Mouse (Mus musculus) hindbrain, embryonic 14.5 days (tissue): ENCODE data around the gene Supt20. TPM values are rescaled to one million over a fixed set of nuclear protein-coding genes. Genes with fewer than 3 reads are reported as not detected.
A peak's percentile ranks its signal among the peaks of the same experiment; 100 is the strongest.

Source experiments
- ATAC-seq: fragments of 200-750 bp; cut with Nextera tagmentation; 2 replicates; pipeline ENCODE4 v1.8.0; 2017; ENCODE audit warnings: moderate number of reproducible peaks, mild to moderate bottlenecking, moderate TSS enrichment, moderate library complexity; ENCODE audit not compliant: low FRiP score
- DNase-seq: peaks from one replicate; pipeline ENCODE4 v3.0.0-alpha.2; 2015; ENCODE audit warnings: low spot score
- H3K27ac ChIP-seq: fragments of 300-500 bp; sonication (generic); 2 replicates; pipeline ENCODE4 v1.5.1; 2014; ENCODE audit warnings: mild to moderate bottlenecking, moderate library complexity
- H3K27me3 ChIP-seq: fragments of 300-500 bp; sonication (generic); 2 replicates; pipeline ENCODE4 v1.6.1; 2014; ENCODE audit warnings: mild to moderate bottlenecking, low read length, mixed read lengths; ENCODE audit not compliant: control insufficient read depth, insufficient read depth
- H3K36me3 ChIP-seq: fragments of 300-500 bp; sonication (generic); replicated peaks from 2 replicates; pipeline ENCODE4 v1.6.1; 2014; ENCODE audit not compliant: control insufficient read depth, insufficient read depth
- H3K4me1 ChIP-seq: fragments of 300-500 bp; sonication (generic); replicated peaks from 2 replicates; pipeline ENCODE4 v1.6.1; 2014; ENCODE audit warnings: antibody characterized with exemption, low read length, mixed read lengths; ENCODE audit not compliant: control insufficient read depth, insufficient read depth
- H3K4me2 ChIP-seq: fragments of 300-500 bp; sonication (generic); replicated peaks from 2 replicates; pipeline ENCODE4 v1.6.1; 2014; ENCODE audit warnings: mild to moderate bottlenecking, moderate library complexity
- H3K4me3 ChIP-seq: fragments of 300-500 bp; sonication (generic); replicated peaks from 2 replicates; pipeline ENCODE4 v1.5.1; 2014; ENCODE audit warnings: mild to moderate bottlenecking, low read length
- H3K9ac ChIP-seq: fragments of 300-500 bp; sonication (generic); 2 replicates; pipeline ENCODE4 v1.6.1; 2014
- H3K9me3 ChIP-seq: fragments of 300-500 bp; sonication (generic); 2 replicates; pipeline ENCODE4 v1.6.1; 2016; ENCODE audit warnings: low read length; ENCODE audit not compliant: control insufficient read depth
- WGBS: fragments of 180-500 bp; shearing (Covaris S2); extraction: QIAGEN DNeasy Blood & Tissue Kit; methylation state at CpG from one replicate; pipeline ENCODE4 v1.1.7; 2014; 5-methylcytosine and 5-hydroxymethylcytosine counted together
- polyA plus RNA-seq: library from polyadenylated mRNA; unstranded; fragments of >200 nt; fragmentation: Nextera tagmentation; extraction: Ambion mirVana; gene quantifications from 2 replicates; pipeline ENCODE4 v1.2.1, GENCODE M21; 2014

The Supt20 gene
- polyA plus RNA-seq, 1 experiment from 2014 or later = 83.8 TPM

- no peak for DNase-seq
- ATAC-seq = no peak
- Histone ChIP-seq H3K9me3 (no peaks in the 10 kb centered on the region), H3K36me3 (no peaks in the 10 kb centered on the region), H3K4me3 (no peak overlapping the region), H3K4me2 (no peak overlapping the region), H3K27me3 (no peaks in the 10 kb centered on the region), H3K9ac (no peak overlapping the region), H3K4me1 (no peaks in the 10 kb centered on the region), H3K27ac (no peak overlapping the region)
- WGBS = 89% methylated on average over 3 of the region's 3 CpGs
Measured at GRCm38 (mm10) chr3:54668141-54668540, 24.5 kb upstream of the Supt20 start.

DNA sequence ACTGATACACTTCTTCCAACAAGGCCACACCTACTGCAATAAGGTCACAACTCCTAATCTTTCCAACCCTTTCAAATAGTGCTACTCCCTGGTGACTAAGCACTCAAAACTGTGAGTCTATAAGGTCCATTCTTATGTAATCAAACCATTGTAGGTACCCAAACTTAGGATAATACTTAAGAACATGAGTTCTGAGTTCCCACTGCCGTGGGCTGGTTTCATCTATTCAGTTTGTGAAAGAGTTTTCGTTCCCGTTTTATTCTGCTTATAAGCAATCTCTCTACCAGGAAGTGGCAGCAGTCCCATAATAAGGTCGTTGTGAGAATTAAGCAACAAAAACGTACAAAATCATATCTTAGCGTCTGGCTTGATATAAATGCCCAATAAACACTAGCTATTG is 23.9 kb upstream of the Supt20 start:
- Histone ChIP-seq H3K9me3 (no peaks in the 10 kb centered on the region), H3K27me3 (no peaks in the 10 kb centered on the region), H3K36me3 (no peaks in the 10 kb centered on the region), H3K4me3 (no peak overlapping the region), H3K4me2 (no peak overlapping the region), H3K27ac (no peak overlapping the region), H3K9ac (no peak overlapping the region), H3K4me1 (no peaks in the 10 kb centered on the region)
- no peak for DNase-seq
- ATAC-seq = no peak
- WGBS = 88% methylated on average over 6 of the region's 6 CpGs

- DNase-seq (no peak), ATAC-seq (no peak)
- H3K4me3 ChIP-seq = no peak overlapping the region
- H3K9me3 ChIP-seq = no peaks in the 10 kb centered on the region
- H3K27me3 ChIP-seq = no peaks in the 10 kb centered on the region
- no peak overlapping the region for H3K27ac ChIP-seq
- H3K4me2 ChIP-seq = no peak overlapping the region
- H3K9ac ChIP-seq = no peak overlapping the region
- WGBS = 86% methylated on average over 6 of the region's 6 CpGs
- no peaks in the 10 kb centered on the region for H3K4me1 ChIP-seq
- H3K36me3 ChIP-seq = no peaks in the 10 kb centered on the region
Measured at GRCm38 (mm10) chr3:54669559-54669958, 23.0 kb upstream of the Supt20 start.

GRCm38 (mm10) chr3:54672111-54672510 is 20.5 kb upstream of the Supt20 start:
- Histone ChIP-seq H3K4me2 (no peak overlapping the region), H3K4me3 (no peak overlapping the region), H3K9me3 (no peaks in the 10 kb centered on the region), H3K36me3 (no peaks in the 10 kb centered on the region), H3K4me1 (no peaks in the 10 kb centered on the region), H3K27me3 (no peaks in the 10 kb centered on the region), H3K9ac (no peak overlapping the region), H3K27ac (no peak overlapping the region)
- DNase-seq (no peak), ATAC-seq (no peak)
- WGBS = 85% methylated on average over 3 of the region's 3 CpGs

- H3K4me3 ChIP-seq = no peak overlapping the region
- no peaks in the 10 kb centered on the region for H3K27me3 ChIP-seq
- H3K9ac ChIP-seq = no peak overlapping the region
- H3K4me2 ChIP-seq = no peak overlapping the region
- WGBS = 68% methylated on average over 13 of the region's 13 CpGs
- no peak for ATAC-seq
- no peaks in the 10 kb centered on the region for H3K4me1 ChIP-seq
- H3K36me3 ChIP-seq = no peaks in the 10 kb centered on the region
- no peaks in the 10 kb centered on the region for H3K9me3 ChIP-seq
- no peak overlapping the region for H3K27ac ChIP-seq
- peak; percentile 83 for DNase-seq
Measured at GRCm38 (mm10) chr3:54672557-54673529, 19.8 kb upstream of the Supt20 start.

DNA sequence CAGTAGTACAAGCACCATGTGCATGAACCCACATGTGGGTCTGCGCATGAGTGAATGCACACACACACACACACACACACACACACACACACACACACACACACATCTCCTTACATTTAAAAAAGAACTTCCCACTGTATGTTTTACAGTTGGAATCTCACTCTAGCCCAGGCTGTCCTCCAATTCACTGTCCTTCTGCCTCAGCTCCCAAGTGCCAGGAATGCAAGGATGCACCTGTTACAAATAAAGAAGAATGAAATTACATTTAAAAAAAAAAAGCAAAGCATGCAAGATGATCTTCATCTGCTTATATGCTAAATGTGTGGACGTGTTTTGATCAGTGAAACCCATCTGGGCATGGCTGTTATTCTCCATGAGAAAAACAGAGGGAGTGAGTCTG is 15.8 kb upstream of the Supt20 start:
- Histone ChIP-seq H3K4me3 (no peak overlapping the region), H3K36me3 (no peaks in the 10 kb centered on the region), H3K9me3 (no peaks in the 10 kb centered on the region), H3K27me3 (no peaks in the 10 kb centered on the region), H3K9ac (no peak overlapping the region), H3K27ac (no peak overlapping the region), H3K4me1 (no peaks in the 10 kb centered on the region), H3K4me2 (no peak overlapping the region)
- ATAC-seq = no peak
- no peak for DNase-seq
- 78% methylated on average over 2 of the region's 2 CpGs for WGBS

DNA sequence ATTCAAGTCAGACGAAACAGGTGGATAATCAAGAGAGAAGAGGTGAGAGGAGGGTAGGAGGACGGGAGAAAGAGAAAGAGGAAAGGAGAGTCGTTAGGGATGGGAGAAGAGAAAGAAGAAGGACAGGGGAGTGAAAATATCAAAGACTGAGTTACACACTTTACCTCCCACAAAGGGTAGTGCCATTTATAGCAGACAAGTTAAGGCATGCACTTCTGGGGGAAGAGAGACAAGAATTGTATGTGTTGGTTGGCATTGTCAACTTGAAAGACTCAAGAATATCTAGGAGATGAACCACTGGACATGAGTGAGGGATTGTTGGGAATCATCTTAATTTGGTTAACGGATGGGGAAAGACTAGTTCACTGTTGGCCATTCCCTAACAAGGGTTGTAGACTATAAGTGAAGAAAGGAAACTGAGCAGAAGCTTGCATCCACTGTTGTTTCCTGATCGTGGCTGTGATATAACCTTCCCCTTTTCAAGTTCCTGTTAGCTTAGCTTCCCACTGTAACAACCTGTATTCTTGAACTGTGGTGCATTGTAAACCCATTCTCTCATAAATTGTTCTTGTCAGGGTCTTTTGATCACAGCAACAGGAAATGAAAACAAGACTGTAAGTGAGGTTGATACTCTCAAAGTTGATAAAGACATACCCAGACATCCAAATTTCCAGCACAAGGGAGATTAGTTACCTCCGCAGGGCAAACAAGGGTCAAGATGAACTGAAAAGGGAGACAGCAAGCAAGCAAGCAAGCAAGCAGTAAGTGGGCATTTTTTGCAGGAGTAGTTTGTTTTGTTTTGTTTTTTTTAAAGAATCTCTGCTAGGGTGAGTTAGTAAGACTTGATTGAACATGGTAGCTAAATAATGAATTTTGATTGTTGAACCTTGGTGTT is 11.1 kb upstream of the Supt20 start:
- H3K4me3 ChIP-seq = no peak overlapping the region
- no peaks in the 10 kb centered on the region for H3K9me3 ChIP-seq
- DNase-seq (no peak), ATAC-seq (no peak)
- no peaks in the 10 kb centered on the region for H3K36me3 ChIP-seq
- no peak overlapping the region for H3K4me2 ChIP-seq
- no peaks in the 10 kb centered on the region for H3K27me3 ChIP-seq
- no peaks in the 10 kb centered on the region for H3K4me1 ChIP-seq
- 78% methylated on average over 6 of the region's 6 CpGs for WGBS
- no peak overlapping the region for H3K27ac ChIP-seq
- no peak overlapping the region for H3K9ac ChIP-seq

DNA sequence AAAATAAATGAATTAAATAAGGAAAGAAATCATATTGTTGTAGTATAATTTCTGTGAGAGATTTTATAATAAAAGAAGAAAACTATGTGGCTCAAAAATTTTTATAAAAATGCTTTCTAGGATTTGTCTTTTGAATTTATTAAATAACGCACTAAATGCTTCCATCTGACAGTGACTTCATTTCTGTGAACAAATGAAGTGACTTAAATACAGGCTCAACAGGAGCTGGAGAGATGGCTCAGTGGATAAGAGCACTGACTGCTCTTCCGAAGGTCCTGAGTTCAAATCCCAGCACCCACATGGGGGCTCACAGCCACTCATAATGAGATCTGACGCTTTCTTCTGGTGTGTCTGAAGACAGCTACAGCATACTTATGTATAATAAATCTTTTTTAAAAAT is 7.4 kb upstream of the Supt20 start:
- no peaks in the 10 kb centered on the region for H3K9me3 ChIP-seq
- H3K36me3 ChIP-seq = no peaks in the 10 kb centered on the region
- no peak overlapping the region for H3K4me2 ChIP-seq
- H3K4me3 ChIP-seq = no peak overlapping the region
- H3K27ac ChIP-seq = no peak overlapping the region
- H3K4me1 ChIP-seq = no peaks in the 10 kb centered on the region
- H3K27me3 ChIP-seq = no peaks in the 10 kb centered on the region
- WGBS = 96% methylated on average over 3 of the region's 3 CpGs
- ATAC-seq = no peak
- H3K9ac ChIP-seq = no peak overlapping the region
- DNase-seq = no peak

GRCm38 (mm10) chr3:54687245-54687644 is 5.4 kb upstream of the Supt20 start:
- DNase-seq = no peak
- H3K9ac ChIP-seq = no peak overlapping the region
- no peaks in the 10 kb centered on the region for H3K27me3 ChIP-seq
- no peaks in the 10 kb centered on the region for H3K4me1 ChIP-seq
- H3K27ac ChIP-seq = no peak overlapping the region
- H3K9me3 ChIP-seq = no peaks in the 10 kb centered on the region
- H3K4me3 ChIP-seq = no peak overlapping the region
- H3K36me3 ChIP-seq = no peaks in the 10 kb centered on the region
- ATAC-seq = no peak
- WGBS = 81% methylated on average over 2 of the region's 2 CpGs
- no peak overlapping the region for H3K4me2 ChIP-seq
